Comparison of ENCODE assay signal across 16 mouse cellular contexts in the genomic region with DNA sequence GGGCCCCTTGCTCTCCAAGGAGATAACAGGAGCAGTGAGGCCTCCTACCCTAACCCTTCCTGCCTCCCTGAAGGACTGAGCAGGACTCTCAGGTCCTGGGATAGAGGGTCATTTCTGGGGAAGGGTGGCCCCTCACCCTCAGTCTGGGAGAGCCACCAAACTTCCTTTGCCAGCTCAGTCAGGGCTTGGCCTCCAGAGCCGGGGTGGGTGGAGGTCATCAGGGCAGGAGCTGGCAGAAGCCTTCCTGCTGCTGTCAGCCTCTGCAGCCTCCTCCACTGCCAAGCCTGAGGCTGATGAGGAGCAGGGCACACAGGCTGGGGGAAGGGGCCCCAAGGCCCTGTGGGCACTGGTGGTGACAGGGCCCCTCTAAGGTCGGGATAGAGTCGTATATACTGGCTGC. TPM values are rescaled to one million over a fixed set of nuclear protein-coding genes. Genes with fewer than 3 reads are reported as not detected.
A peak's percentile ranks its signal among the peaks of the same experiment; 100 is the strongest.
DNase-seq lines count a peak whose midpoint lies in the region; ATAC-seq and TF ChIP-seq lines count a peak whose summit lies in the region.
"Had no signal": no experiment of that assay in that cellular context is flagged by ENCODE, and none has a peak within 500 bp of the region (broad histone marks: within the 10 kb centered on the region; RNA-seq: fewer than 3 reads in every experiment).

No protein-coding gene starts in this region.

- DNase-seq in adrenal gland, adult 2 months: peak; percentile 47
- DNase-seq in adrenal gland, adult 18-20 months (ENCODE audit: low spot score in 2 of 2): no peak
- no peak for DNase-seq in heart, postnatal 10 days
- no peak for DNase-seq in liver, postnatal 0 days
- no peak for DNase-seq in lung, postnatal 0 days (ENCODE audit: low spot score)
- DNase-seq: cerebellum, postnatal 14 days; heart, postnatal 4 days; kidney, adult 9 months; liver; lung, postnatal 10 days; thymus, postnatal 14 days had no signal

- H3K4me3 ChIP-seq in heart, embryonic 12.5 days: no peak overlapping the region
- no peak overlapping the region for H3K4me3 ChIP-seq in liver, embryonic 15.5 days (replicated peaks)
- no peak overlapping the region for H3K4me3 ChIP-seq in liver, postnatal 0 days (ENCODE audit: low read depth, low read length)
- no peak overlapping the region for H3K4me3 ChIP-seq in intestine, postnatal 0 days (ENCODE audit: low read depth, low read length)
- H3K4me3 ChIP-seq in lung, postnatal 0 days (ENCODE audit: low read depth, low read length): no peak overlapping the region
- H3K4me3 ChIP-seq: layer of hippocampus, adult 2 months; neural tube, embryonic 12.5 days had no signal

- H3K9ac ChIP-seq in heart, embryonic 12.5 days: peak overlapping the region; percentile 58
- no peak overlapping the region for H3K9ac ChIP-seq in liver, embryonic 15.5 days
- no peak overlapping the region for H3K9ac ChIP-seq in liver, postnatal 0 days (replicated peaks)
- no peak overlapping the region for H3K9ac ChIP-seq in intestine, postnatal 0 days (ENCODE audit: low read depth, low read length)
- H3K9ac ChIP-seq in lung, postnatal 0 days (replicated peaks; ENCODE audit: low read depth): no peak overlapping the region
- H3K9ac ChIP-seq: neural tube, embryonic 12.5 days had no signal

- no peaks in the 10 kb centered on the region for H3K9me3 ChIP-seq in heart, embryonic 12.5 days (replicated peaks)
- H3K9me3 ChIP-seq in liver, embryonic 15.5 days (replicated peaks): no peaks in the 10 kb centered on the region
- H3K9me3 ChIP-seq in liver, postnatal 0 days (ENCODE audit: low read length): no peaks in the 10 kb centered on the region
- H3K9me3 ChIP-seq in intestine, postnatal 0 days (ENCODE audit: control insufficient read depth): no peaks in the 10 kb centered on the region
- no peaks in the 10 kb centered on the region for H3K9me3 ChIP-seq in lung, postnatal 0 days (ENCODE audit: low read length)
- H3K9me3 ChIP-seq: neural tube, embryonic 12.5 days had no signal

- H3K4me2 ChIP-seq in heart, embryonic 12.5 days: no peak overlapping the region
- H3K4me2 ChIP-seq in liver, embryonic 15.5 days: no peak overlapping the region
- no peak overlapping the region for H3K4me2 ChIP-seq in liver, postnatal 0 days (ENCODE audit: low read depth, low read length)
- no peak overlapping the region for H3K4me2 ChIP-seq in intestine, postnatal 0 days (replicated peaks; ENCODE audit: low read depth)
- no peak overlapping the region for H3K4me2 ChIP-seq in lung, postnatal 0 days (replicated peaks; ENCODE audit: low read depth, low read length)
- H3K4me2 ChIP-seq: neural tube, embryonic 12.5 days had no signal

- TF ChIP-seq EP300 in liver, postnatal 0 days (IDR thresholded peaks at IDR 0.05; ENCODE audit: low read depth): no peak
- no peak for TF ChIP-seq EP300 in lung, postnatal 0 days (IDR thresholded peaks at IDR 0.05)

- H3K27ac ChIP-seq in heart, embryonic 12.5 days (ENCODE audit: poor library complexity, severe bottlenecking): no peak overlapping the region
- H3K27ac ChIP-seq in liver, embryonic 15.5 days (replicated peaks): no peak overlapping the region
- H3K27ac ChIP-seq in liver, postnatal 0 days (ENCODE audit: low read depth): no peak overlapping the region
- H3K27ac ChIP-seq in intestine, postnatal 0 days (ENCODE audit: low read depth, low read length): no peak overlapping the region
- H3K27ac ChIP-seq in lung, postnatal 0 days (ENCODE audit: low read length): no peak overlapping the region
- H3K27ac ChIP-seq: layer of hippocampus, adult 2 months; neural tube, embryonic 12.5 days had no signal

- peaks cover 16% of the 10 kb centered on the region for H3K4me1 ChIP-seq in heart, embryonic 12.5 days (replicated peaks)
- H3K4me1 ChIP-seq in liver, embryonic 15.5 days (replicated peaks): peaks cover 10% of the 10 kb centered on the region; the same call in 1 of the 2 replicates
- H3K4me1 ChIP-seq in liver, postnatal 0 days (ENCODE audit: insufficient read depth): no peaks in the 10 kb centered on the region
- H3K4me1 ChIP-seq in intestine, postnatal 0 days (replicated peaks; ENCODE audit: control insufficient read depth, insufficient read depth, low read length): no peaks in the 10 kb centered on the region
- no peaks in the 10 kb centered on the region for H3K4me1 ChIP-seq in lung, postnatal 0 days (ENCODE audit: insufficient read depth, low read depth, low read length)

- intact Hi-C loops in heart, postnatal 10 days (cut with DNase I): no loop called here

- peaks cover 24% of the 10 kb centered on the region for H3K36me3 ChIP-seq in heart, embryonic 12.5 days
- peaks cover 23% of the 10 kb centered on the region for H3K36me3 ChIP-seq in liver, embryonic 15.5 days (replicated peaks)
- H3K36me3 ChIP-seq in liver, postnatal 0 days (replicated peaks; ENCODE audit: insufficient read depth, low read length): peaks cover 7% of the 10 kb centered on the region; the same call in 1 of the 2 replicates
- peaks cover 22% of the 10 kb centered on the region for H3K36me3 ChIP-seq in intestine, postnatal 0 days (ENCODE audit: control insufficient read depth, insufficient read depth)
- 0 out of 2 replicates have a peak, but pooled peaks cover 4% of the 10 kb centered on the region for H3K36me3 ChIP-seq in lung, postnatal 0 days (ENCODE audit: insufficient read depth, low read length)

- no peak for TF ChIP-seq CTCF in liver, postnatal 0 days (IDR thresholded peaks at IDR 0.05; ENCODE audit: low read depth)
- TF ChIP-seq CTCF in intestine, postnatal 0 days (IDR thresholded peaks at IDR 0.05; ENCODE audit: low read depth): no peak
- TF ChIP-seq CTCF in lung, postnatal 0 days (IDR thresholded peaks at IDR 0.05): no peak

- 35% methylated on average over 3 of the region's 3 CpGs for WGBS in heart, embryonic 12.5 days
- WGBS in liver, embryonic 15.5 days (ENCODE audit: insufficient replicate concordance): 32% methylated on average over 3 of the region's 3 CpGs
- 24% methylated on average over 3 of the region's 3 CpGs for WGBS in liver, postnatal 0 days (ENCODE audit: insufficient replicate concordance)
- WGBS in intestine, postnatal 0 days: 29% methylated on average over 3 of the region's 3 CpGs
- 22% methylated on average over 3 of the region's 3 CpGs for WGBS in lung, postnatal 0 days

- peak; percentile 15; the same call in 1 of the 2 replicates for ATAC-seq in heart, embryonic 12.5 days (ENCODE audit: insufficient number of reproducible peaks, low FRiP score)
- ATAC-seq in liver, embryonic 15.5 days (ENCODE audit: insufficient read depth): peak; percentile 29; the same call in 1 of the 2 replicates
- no peak for ATAC-seq in liver, postnatal 0 days
- peak; percentile 28; the same call in 1 of the 2 replicates for ATAC-seq in intestine, postnatal 0 days
- no peak for ATAC-seq in lung, postnatal 0 days

- peaks cover 39% of the 10 kb centered on the region for H3K27me3 ChIP-seq in heart, embryonic 12.5 days (replicated peaks)
- H3K27me3 ChIP-seq in liver, embryonic 15.5 days: peaks cover 30% of the 10 kb centered on the region
- no peaks in the 10 kb centered on the region for H3K27me3 ChIP-seq in liver, postnatal 0 days (ENCODE audit: insufficient read depth, low read length)
- H3K27me3 ChIP-seq in intestine, postnatal 0 days (replicated peaks; ENCODE audit: control insufficient read depth, insufficient read depth, low read length): peaks cover 6% of the 10 kb centered on the region
- no peaks in the 10 kb centered on the region for H3K27me3 ChIP-seq in lung, postnatal 0 days (replicated peaks; ENCODE audit: insufficient read depth, low read length)

RNA-seq across cellular contexts. Expression of gene Sox10, which starts 9.5 kb away (rescaled TPM):
- total RNA-seq in adrenal gland, adult 2 months (2021): 1 to 10 TPM in 1 of 2 experiments, under 1 TPM in 1; 0.89 to 2.5 TPM
- polyA plus RNA-seq in adrenal gland, adult 2 months (2012; rRNA removed): 3.9 and 5.5 TPM in 2 replicates
- 1 to 10 TPM in 1 of 2 experiments, under 1 TPM in 1; 0.76 to 2.4 TPM for total RNA-seq in adrenal gland, adult 18-20 months (2021)
- 0.28 and 0.44 TPM in 2 replicates for polyA plus RNA-seq in heart, embryonic 12.5 days (2016; fragmentation: Nextera tagmentation; extraction: Ambion mirVana)
- 1 to 10 TPM; 1.6 to 2.4 TPM for total RNA-seq in heart, postnatal 10 days (2021)
- polyA plus RNA-seq in liver, embryonic 15.5 days (2015; fragmentation: Nextera tagmentation; extraction: Ambion mirVana): 0.09 and 0.12 TPM in 2 replicates
- polyA plus RNA-seq in liver, postnatal 0 days (2015; fragmentation: Nextera tagmentation; extraction: Ambion mirVana): 0.07 and 0.08 TPM in 2 replicates
- polyA plus RNA-seq in intestine, postnatal 0 days (2015; fragmentation: Nextera tagmentation; extraction: Ambion mirVana): 2.8 and 3.5 TPM in 2 replicates
- polyA plus RNA-seq in lung, postnatal 0 days (2015; fragmentation: Nextera tagmentation; extraction: Ambion mirVana): 0.11 and 0.31 TPM in 2 replicates

RNA-seq across cellular contexts. Expression of gene 1700088E04Rik, which starts 14.5 kb away (rescaled TPM):
- total RNA-seq in adrenal gland, adult 2 months (2021): 1 to 10 TPM; 5.2 to 9.9 TPM
- 8.1 and 10.8 TPM in 2 replicates for polyA plus RNA-seq in adrenal gland, adult 2 months (2012; rRNA removed)
- 1 to 10 TPM; 7.2 to 8.2 TPM for total RNA-seq in adrenal gland, adult 18-20 months (2021)
- polyA plus RNA-seq in heart, embryonic 12.5 days (2016; fragmentation: Nextera tagmentation; extraction: Ambion mirVana): 6.3 and 6.6 TPM in 2 replicates
- 1 to 10 TPM; 1.8 to 2.3 TPM for total RNA-seq in heart, postnatal 10 days (2021)
- 0.47 and 0.69 TPM in 2 replicates for polyA plus RNA-seq in liver, embryonic 15.5 days (2015; fragmentation: Nextera tagmentation; extraction: Ambion mirVana)
- 0.72 and 1.2 TPM in 2 replicates for polyA plus RNA-seq in liver, postnatal 0 days (2015; fragmentation: Nextera tagmentation; extraction: Ambion mirVana)
- polyA plus RNA-seq in intestine, postnatal 0 days (2015; fragmentation: Nextera tagmentation; extraction: Ambion mirVana): 4.2 and 5.2 TPM in 2 replicates
- polyA plus RNA-seq in lung, postnatal 0 days (2015; fragmentation: Nextera tagmentation; extraction: Ambion mirVana): 29.8 and 30.4 TPM in 2 replicates

RNA-seq across cellular contexts. Expression of gene Polr2f, which starts 14.8 kb away (rescaled TPM):
- 100 to 1,000 TPM in 1 of 2 experiments, 10 to 100 TPM in 1; 92.8 to 151 TPM for total RNA-seq in adrenal gland, adult 2 months (2021)
- 48.1 and 48.3 TPM in 2 replicates for polyA plus RNA-seq in adrenal gland, adult 2 months (2012; rRNA removed)
- 100 to 1,000 TPM; 137 to 150 TPM for total RNA-seq in adrenal gland, adult 18-20 months (2021)
- polyA plus RNA-seq in heart, embryonic 12.5 days (2016; fragmentation: Nextera tagmentation; extraction: Ambion mirVana): 265 and 289 TPM in 2 replicates
- 100 to 1,000 TPM; 118 to 130 TPM for total RNA-seq in heart, postnatal 10 days (2021)
- 118 and 125 TPM in 2 replicates for polyA plus RNA-seq in liver, embryonic 15.5 days (2015; fragmentation: Nextera tagmentation; extraction: Ambion mirVana)
- polyA plus RNA-seq in liver, postnatal 0 days (2015; fragmentation: Nextera tagmentation; extraction: Ambion mirVana): 129 and 130 TPM in 2 replicates
- polyA plus RNA-seq in intestine, postnatal 0 days (2015; fragmentation: Nextera tagmentation; extraction: Ambion mirVana): 256 and 266 TPM in 2 replicates
- 243 and 261 TPM in 2 replicates for polyA plus RNA-seq in lung, postnatal 0 days (2015; fragmentation: Nextera tagmentation; extraction: Ambion mirVana)

RNA-seq across cellular contexts. Expression of gene Micall1, which starts 46.9 kb away (rescaled TPM):
- 10 to 100 TPM; 36.5 to 49.5 TPM for total RNA-seq in adrenal gland, adult 2 months (2021)
- polyA plus RNA-seq in adrenal gland, adult 2 months (2012; rRNA removed): 61.7 and 65.0 TPM in 2 replicates
- 10 to 100 TPM; 39.0 to 45.5 TPM for total RNA-seq in adrenal gland, adult 18-20 months (2021)
- polyA plus RNA-seq in heart, embryonic 12.5 days (2016; fragmentation: Nextera tagmentation; extraction: Ambion mirVana): 24.2 and 24.3 TPM in 2 replicates
- 10 to 100 TPM; 80.2 to 82.8 TPM for total RNA-seq in heart, postnatal 10 days (2021)
- 0.86 and 1.3 TPM in 2 replicates for polyA plus RNA-seq in liver, embryonic 15.5 days (2015; fragmentation: Nextera tagmentation; extraction: Ambion mirVana)
- polyA plus RNA-seq in liver, postnatal 0 days (2015; fragmentation: Nextera tagmentation; extraction: Ambion mirVana): 0.92 and 1.3 TPM in 2 replicates
- polyA plus RNA-seq in intestine, postnatal 0 days (2015; fragmentation: Nextera tagmentation; extraction: Ambion mirVana): 3.7 and 5.0 TPM in 2 replicates
- 8.4 and 9.1 TPM in 2 replicates for polyA plus RNA-seq in lung, postnatal 0 days (2015; fragmentation: Nextera tagmentation; extraction: Ambion mirVana)

Comparison
In these comparisons a context has a peak if more than half of its experiments do, and no peak if none do; other contexts are left out.
1. ATAC-seq: peak in heart, embryonic 12.5 days (single experiment), liver, embryonic 15.5 days (single experiment) and intestine, postnatal 0 days (single experiment); none in liver, postnatal 0 days (single experiment) and lung, postnatal 0 days (single experiment).